Mouse (Mus musculus) thymus, postnatal 25 days (tissue): ENCODE measurements around the gene Sf1.

Experiments
- DNase-seq: peaks from one replicate; pipeline ENCODE4 v3.0.0; 2022

Sf1 gene

DNA sequence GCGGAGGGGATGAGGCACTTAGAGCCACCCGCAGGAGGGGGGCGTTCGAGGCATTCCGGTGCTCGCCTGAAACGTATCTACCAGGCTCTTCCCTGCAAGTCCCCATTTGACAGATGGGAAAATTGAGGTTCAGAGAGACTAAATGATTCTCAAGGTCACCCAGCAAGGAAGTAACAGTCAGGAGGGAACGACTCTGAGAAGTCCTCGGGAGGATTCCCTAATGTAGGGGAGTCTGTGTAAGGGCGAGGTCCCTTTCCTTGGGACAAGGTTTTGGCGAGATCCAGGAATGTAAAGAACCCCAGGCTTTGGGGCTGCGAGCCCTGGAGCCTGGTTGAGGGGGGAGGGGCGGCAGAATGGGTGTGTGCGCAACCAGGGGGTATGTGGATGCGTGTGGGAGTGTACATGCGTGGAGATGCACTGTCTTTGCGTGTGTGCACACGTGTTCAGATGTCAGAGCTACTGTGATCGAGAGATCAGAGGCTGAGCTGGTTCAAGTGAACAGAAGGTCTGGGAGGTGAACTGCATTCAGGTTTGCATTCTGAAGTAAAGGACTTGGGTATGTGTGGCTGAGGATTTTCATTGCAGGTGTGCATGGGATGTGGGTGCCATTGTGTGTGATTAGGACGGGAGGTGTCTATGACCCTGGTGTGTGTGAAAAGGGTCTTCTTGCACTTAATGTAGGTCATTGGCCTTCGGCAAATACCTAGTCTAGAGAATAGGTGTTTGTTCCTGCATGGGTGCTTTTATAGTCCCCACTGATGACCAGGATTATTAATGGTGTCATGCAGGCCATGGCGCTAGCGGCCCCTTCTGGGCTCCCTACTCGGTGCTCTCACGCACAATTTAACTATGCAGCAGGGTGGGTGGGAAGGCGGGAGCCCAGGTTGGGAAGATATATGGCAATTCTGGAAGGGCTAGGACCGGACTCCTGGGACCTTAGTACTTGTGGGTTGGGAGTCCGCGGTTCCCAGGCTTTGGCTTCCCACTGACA, 36.9 kb downstream of the Sf1 start:
- peak; percentile 69 for DNase-seq

DNA sequence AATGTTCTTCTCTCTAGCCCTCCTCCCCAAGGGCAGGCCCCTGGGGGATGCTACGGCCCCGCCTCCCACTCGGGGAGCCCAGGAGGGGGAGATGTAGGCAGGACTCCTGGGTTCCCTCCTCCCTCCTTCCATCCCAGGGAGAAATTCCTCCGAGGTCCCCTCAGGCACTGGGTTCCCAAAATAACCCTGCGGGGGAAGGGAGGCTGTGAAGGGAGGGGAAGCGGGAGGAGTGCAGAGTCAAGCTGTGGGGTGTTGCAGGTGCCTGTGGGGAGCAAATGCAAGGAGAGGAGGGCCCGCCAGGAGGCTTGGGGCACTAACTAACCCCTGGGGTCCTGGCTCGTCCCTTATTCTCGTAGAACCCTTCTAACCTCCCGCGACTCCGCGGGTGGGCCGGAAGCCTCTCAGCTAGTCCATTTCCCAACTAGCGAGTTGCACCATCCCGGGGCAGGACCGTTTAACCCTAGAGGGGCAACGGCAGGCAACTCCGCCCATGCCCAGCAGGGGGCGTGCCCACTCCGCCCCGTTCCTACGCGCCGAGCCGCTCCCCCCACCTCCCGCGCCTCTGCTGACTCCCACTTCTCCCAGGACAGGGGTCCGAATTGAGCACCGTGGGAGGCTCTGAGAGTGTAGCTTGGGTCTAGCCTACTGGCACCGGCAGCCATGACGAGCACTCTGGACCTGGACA, 37.8 kb downstream of the Sf1 start:
- DNase-seq, result peak; percentile 92

DNA sequence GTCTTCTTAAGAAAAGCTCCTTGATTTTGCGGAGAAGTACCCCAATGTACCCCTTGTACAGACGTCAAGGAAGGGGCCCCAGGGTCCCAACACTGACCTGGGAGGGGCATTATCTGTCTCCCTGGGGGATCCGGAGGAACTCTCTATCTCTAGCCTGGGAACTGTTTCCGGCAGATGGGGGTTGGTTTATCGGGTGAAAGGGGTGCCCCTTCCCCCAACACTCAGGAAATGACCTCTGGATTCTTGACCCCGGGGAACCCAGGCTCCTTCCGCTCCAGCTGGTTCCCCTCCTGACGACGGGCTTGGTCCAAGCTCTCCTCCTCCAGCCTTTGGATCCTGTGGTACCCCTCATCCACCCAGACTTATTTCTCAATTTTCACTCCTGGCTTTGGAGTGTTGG, 38.5 kb downstream of the Sf1 start:
- no peak for DNase-seq

GRCm38 (mm10) chr19:6403869-6404268, 40.4 kb downstream of the Sf1 start:
- DNase-seq, result no peak

GRCm38 (mm10) chr19:6405433-6405832, 41.9 kb downstream of the Sf1 start:
- DNase-seq, result no peak

- no peak for DNase-seq
These were observed 43.6 kb downstream of the Sf1 start for GRCm38 (mm10) chr19:6407109-6407508.

DNA sequence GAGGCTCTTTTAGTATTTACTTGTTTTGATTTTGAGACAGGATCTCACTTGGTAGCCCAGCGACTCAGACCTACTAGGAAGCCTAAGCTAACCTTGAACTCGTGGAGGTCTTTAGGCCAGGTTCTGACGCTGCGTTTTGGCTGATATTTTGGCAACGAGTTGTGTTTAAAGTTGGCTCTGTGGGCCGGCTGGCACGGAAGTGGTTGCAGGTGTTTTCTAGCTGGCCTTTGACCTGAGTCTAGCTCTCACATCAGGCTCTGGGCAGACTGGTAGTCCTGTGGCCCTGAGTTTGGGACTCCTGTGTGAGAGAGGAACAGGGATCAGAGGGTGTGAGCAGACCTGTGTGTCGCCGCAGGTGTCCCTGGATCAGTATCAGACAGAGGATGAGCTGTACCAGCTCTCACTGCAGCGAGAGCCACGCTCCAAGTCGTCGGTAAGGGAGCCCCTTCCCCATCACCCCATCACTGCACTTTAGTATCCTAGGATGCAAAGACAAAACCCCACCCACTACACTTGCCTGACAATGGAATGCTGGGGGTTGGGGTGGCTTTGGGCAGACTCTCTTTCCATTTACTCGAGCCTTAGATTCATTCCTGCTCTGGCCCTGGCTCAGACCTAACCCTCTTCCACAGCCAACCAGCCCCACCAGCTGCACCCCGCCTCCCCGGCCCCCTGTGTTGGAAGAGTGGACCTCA, 44.5 kb downstream of the Sf1 start:
- no peak for DNase-seq

DNA sequence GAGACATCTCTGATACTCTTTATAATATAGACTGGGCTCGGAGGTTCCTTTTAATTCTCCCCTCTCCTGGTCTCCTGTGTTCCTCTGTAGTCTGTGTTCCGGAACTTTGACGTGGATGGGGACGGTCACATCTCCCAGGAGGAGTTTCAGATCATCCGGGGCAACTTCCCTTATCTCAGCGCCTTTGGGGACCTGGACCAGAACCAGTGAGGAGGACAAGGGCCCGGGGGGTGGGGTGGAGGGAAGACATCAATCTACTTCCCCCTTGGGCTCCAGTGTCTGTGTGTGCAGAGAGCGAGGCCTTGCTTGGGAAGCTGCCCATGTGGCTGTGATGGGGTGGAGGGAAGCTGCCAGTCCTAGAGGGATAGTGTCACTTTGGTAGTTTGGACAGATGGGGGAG, 45.3 kb downstream of the Sf1 start:
- DNase-seq, result no peak

DNA sequence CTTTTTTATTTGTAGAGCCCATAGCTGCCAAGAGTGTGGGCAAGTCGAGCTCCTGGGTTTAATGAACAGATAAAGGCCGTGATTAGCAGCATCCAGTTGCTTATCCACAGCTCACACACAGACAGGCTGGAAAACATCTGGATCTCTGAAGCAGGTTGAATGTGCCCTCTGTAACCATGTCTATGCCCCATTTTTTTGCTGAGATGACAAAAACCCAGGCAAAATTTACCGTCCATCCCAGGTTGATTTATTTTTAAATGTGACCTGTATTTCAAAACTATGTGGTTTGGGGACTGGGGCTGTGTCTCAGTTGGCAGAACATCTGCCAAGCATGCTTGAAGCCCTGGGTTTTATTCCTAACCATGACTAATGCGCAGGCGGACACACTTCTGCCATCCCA, 45.7 kb downstream of the Sf1 start:
- DNase-seq, result no peak

DNA sequence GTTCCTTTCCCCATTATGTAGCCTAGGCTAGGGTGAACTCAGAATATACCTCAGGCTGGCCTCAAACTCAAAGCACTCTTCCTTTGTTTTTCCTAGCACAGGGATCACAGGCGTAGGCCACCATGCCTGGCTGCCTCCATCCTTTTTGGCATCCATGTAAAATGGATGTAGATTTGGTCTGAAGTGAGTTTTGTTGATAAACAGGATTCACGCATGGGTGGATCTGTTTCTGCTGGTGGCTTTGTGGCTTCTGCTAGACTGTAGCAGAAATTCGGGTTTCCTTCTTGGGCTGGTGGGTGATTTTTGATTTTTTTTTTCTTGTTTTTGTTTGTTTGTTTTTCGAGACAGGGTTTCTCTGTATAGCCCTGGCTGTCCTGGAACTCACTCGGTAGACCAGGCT, 46.4 kb downstream of the Sf1 start:
- no peak for DNase-seq

DNA sequence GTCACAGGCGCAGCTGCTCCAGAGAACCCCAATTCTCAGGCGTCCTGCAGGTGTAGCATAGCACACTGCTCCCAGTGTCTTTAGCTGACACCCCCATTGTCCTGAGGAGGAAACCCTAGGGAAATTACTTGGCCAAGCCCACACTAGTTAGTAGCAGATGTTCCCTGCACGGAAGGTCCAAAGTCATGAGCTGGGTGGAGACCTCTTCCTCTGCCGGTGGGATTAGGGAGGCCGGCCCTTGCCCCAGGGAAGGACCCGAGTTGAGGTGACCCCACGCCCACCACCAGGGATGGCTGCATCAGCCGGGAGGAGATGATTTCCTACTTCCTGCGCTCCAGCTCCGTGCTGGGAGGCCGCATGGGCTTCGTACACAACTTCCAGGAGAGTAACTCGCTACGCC, 49.3 kb downstream of the Sf1 start:
- no peak for DNase-seq

DNA sequence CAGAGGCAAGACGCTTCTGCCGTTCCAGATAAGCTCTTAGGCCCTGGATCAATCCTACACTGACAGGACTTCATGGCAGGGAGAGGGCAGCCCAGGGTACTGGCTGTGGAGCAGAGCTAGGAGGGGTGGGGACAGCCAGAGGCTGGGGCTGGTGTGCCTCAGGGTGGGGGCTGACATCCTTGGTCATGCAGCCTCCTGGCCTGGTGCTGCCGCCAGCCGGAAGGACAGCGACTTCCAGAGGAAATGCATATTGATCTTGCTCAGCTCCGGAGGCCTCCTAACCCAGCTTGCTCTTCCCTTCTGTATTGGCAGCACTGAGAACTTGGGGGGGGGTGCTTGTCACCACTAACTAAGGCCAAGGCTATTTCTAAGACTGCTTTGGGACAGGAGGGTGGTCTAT, 52.0 kb downstream of the Sf1 start:
- DNase-seq, result no peak

DNA sequence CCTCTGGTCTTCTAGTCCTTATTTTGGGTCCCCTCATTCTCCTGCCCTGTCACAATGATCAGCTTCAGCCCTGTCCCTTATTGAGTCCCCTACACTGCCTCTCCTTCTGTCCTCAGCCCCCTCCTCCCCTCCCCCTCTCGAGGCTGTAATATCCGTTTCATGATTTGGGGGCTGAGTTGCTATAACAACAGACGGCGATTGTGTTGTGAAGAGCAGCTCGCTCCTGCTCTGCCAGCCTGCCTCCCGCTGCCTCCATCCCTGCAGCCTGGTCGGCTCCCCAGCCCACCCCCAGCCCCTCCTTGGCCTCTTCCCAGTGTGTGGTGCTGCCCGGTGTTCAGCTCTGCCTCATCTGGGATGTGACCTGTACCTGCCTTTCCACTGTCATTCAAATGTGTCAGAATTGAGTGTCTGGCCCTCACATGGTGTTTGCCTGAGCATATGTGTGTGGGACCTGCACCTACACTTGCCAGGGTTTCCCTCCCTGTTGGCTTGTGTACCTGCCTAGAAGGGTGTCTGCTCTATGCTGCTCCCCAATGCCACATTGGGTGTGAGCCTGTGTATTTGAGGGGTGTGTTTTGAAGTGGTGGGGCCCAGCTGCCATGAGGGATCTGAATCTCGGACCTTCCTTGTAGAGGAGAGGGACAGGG, 52.8 kb downstream of the Sf1 start:
- no peak for DNase-seq

DNA sequence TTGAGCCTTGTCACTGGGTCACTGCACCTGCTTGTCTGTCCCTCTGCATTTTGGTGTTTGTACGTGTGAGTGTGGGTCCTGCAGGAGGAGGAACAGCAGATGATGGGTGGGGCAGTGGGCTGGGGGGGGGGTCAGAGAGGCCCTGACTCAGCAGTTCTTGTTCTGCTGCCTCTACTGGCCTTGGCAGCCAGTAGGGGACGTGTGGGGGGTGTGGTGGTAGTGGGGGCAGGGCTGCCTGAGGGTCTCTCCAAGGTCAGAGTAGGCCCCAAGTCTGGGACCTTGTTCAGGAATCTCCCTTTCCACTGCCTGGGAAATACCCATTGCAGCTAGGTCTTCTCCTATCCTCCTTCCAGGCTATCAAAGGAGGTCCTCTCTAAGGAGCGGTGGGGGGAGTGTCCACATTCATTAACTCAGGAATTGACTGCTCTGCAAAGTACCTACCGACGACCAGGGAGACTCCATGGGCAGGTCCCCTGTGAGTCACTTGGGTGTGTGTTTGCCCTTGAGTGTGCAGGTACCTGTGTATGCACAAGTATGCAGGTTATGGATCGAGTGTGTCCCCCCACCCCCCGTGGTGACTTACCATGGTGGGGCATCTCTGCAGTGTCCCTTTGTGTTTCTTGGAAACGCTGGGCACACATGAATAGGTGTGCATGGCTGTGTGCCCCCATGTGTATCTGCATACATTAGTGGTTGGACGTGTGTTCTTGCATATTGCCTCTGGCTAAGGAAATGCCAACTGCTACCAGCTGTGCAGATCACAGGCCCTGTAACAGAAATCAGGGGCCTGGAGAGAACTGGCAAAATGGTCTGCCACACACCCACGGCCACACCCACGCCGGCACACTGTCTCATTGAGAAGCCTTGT, 53.6 kb downstream of the Sf1 start:
- DNase-seq, result no peak

DNA sequence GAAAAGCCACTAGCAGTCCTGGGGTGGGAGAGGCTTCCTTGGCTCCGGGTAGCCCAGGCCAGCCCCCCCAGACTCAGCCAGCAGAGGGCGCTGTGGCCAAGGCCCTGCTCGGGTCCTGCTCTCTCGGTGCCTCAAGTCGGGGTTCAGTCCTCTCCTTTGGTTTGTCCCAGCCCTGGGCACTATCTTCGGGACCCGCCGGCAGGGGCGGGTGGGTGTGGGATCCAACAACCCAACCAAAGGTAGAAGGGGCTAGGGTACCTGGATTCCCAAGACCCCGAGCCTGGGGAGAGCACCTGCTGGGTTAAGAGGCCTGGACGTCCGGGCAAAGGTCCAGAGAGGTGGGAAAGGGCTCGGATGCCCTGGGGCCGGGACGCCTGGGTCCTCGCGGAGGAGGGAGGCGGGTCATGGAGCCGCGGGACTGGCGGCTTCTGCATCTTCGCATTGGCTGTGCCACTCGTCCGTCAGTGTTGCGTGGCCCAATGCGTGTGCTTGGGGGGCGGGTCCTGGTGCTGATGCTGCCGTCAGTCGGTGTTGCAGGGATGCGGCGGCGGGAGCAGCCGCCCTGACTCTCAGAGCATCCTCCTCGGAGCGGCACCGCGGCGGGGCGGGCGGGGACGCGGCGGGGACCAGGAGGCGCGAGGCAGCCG, 54.9 kb downstream of the Sf1 start, which contains the start of gene Nrxn2:
Gene Nrxn2 (plus strand): TSS at position 499 of the 647 bp plus-strand sequence.
- peak; percentile 80 for DNase-seq

DNA sequence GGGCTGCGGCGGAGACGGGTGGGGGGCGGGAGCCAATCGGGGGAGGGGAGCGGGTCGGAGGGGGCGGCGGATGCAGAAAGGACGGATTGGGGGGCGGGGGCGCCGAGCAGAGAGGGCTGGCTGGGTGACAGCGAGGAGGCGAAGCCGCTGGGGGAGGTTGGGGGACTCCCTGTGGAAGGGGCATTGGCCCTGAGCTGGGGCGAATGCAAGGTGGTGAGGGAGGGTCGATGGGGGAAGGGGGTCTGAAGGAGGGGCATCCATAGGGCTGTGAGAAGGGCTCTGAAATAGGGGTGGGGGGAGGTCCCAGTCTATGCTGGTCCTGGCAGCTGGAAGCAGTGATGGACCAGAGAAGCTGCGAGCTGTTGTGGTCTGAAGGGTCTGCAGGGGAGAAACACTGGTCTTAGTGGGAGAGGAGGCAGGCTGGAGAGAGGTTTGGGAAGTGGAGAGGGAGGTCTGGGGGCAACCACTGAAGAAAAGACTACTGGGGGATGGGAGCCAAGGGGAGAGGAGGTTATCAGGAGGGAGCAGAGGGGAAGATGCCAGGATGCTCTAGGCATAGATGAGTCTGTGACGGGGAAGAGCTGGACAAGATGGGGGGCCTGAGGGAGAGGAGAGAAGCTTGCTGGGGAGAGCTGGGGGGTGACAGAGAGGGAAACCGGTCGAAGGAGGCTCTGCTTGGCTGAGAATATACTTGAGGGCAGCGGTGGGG, 55.6 kb downstream of the Sf1 start:
- DNase-seq, result no peak

GRCm38 (mm10) chr19:6419805-6420310, 56.4 kb downstream of the Sf1 start:
- DNase-seq, result no peak

- no peak for DNase-seq
These were observed 57.2 kb downstream of the Sf1 start for GRCm38 (mm10) chr19:6420481-6421210.

DNA sequence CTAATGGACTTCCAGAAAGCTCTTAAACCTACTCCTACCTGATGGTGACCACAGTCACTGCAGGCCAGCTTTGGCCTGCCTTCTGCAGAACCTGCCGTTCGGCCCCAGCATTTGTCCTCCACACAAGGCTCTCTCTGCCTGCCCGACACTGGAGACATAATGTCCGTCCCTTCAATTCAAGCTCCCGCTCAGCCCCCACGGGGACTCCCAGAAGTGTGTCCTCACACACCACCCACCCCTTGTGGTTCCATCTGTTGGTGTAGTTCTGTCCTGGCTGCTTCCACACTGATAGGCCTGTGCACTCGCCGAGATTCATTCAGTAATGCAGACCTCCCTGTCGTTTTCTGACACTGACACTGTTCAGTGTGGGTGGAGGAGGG, 57.7 kb downstream of the Sf1 start:
- DNase-seq, result no peak

DNA sequence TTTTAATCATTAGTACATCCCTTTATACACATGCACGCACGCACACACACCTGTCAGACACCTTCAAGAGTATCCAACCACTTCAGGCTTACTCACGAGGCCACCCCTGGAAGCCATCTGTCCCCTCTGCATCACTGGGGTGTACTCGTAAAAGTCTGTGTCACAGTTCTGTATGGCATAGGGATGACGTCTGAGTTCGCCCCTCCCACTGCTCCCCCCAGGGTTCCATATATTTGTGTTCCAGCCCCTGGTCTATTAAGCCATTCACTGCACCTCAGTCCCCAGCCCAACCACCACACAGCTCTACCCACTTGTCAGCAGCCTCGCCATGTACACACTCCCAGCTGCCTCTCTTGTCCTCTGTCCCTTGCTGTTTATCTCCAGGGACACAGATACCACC, 58.5 kb downstream of the Sf1 start:
- DNase-seq, result no peak
